Mouse (Mus musculus) inflammation-experienced regulatory T-cells, adult 6 months (primary cell): ENCODE data around the gene Car5a. TPM values are rescaled to one million over a fixed set of nuclear protein-coding genes. Genes with fewer than 3 reads are reported as not detected.
A peak's percentile ranks its signal among the peaks of the same experiment; 100 is the strongest.

Experiments used
- ATAC-seq: one replicate; pipeline ENCODE4 v1.8.0; 2017
- polyA plus RNA-seq, 3 experiments: library from polyadenylated mRNA; unstranded; fragments of 100-300 nt; shearing (Covaris generic); gene quantifications; one replicate each; pipeline ENCODE4 v1.2.1; 2017

The Car5a gene
- polyA plus RNA-seq, 3 experiments from 2014 or later, result not detected

DNA sequence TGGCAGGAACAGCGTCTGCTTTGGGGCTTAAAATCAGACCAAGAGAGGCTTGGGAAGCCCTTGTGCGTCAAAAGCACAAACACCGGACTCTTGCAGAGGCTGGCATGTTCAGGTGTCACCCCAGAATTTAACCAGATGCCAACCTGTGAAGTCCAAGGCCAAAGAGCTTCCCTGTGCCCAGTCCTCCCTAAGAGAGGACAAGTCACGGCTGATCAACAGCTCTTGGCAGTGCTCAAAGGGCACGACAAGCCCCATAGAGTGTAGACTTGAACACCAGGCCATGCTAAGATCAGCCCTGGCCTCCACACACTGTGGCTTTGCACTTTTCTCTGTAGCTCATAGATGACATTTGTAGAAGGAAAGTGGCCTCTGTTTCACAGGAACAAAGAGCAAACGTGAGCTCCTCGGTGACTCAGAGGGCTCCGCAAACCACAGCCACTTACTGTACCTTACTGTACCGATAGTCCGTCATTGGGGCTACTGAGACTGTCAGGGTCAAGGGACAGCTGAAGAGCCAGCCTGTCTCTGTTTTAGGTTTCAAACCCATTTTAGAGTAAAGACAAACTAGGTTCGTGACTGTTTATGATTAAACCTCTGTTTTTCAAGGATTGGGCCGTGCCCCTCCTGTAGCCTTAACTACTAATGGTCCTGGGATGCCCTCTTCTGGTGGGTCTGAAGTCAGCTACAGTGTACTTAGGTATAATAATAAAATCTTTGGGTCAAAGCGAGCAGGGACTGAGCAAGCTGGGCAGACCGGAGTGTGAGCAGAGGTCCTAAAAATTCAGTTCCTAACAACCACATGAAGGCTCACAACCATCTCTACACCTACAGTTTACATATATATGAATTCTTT is 11.8 kb downstream of the Car5a start:
- no peak for ATAC-seq

DNA sequence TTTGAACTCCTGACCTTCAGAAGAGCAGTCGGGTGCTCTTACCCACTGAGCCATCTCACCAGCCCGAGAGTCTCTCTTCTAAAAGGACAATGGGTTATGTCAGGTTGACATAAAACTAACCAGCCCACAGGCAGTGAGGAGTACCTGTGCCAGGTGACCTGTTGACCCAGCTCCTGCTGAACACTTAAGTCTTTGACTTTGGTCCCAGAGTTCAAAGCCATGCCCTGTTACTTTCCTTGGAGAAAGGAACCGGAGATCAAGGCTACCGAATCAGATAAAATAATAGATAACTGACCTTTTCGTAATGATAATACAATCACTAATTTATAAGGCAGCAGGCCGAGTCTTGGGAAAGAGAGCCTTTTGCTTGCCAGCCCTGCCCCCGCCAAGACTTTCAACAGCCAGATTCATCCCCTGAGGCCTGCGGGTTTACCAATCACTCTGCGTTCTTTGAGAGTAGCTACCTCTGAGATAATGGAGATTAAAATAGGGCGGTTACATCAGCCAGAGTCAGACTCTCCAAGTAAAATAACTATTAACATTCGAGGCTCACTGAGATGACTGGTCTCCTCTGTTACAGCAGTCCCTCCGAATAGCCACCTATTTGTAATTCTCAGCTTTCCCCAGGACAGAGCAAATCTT is 12.6 kb downstream of the Car5a start:
- no peak for ATAC-seq

DNA sequence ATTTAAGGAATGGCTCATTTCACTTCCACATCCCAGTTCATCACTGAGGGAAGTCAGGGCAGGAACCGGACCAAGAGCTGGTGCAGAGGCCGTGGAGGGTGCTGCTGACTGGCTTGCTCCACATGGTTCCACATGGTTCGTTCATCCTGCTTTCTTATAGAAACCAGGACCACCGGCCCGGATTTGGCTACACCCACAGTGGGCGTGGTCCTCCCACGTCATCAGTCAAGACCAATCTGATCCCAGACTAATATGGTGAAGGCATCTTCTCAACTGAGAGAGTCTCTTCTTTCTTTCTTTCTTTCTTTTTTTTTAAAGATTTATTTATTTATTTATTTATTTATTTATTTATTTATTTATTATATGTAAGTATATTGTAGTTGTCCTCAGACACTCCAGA is 13.1 kb downstream of the Car5a start:
- ATAC-seq, result no peak

DNA sequence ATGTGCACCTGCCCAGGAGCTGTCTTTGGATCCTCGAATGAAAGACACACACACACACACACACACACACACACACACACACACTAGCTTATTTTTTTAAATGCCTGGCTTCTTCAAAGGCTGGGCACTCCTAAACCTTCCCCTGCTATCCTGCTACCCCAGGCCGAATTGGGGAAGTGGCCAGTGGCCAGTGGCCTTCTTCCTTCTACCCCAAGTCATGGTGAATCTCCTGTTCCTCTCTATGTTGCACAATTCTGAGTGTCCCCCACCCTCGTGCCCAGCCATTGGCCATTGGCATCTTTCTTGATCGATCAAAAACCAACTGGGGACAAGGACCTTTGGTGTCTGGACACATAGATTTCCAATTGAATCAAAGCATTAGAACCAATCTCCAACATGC is 14.7 kb downstream of the Car5a start:
- no peak for ATAC-seq

DNA sequence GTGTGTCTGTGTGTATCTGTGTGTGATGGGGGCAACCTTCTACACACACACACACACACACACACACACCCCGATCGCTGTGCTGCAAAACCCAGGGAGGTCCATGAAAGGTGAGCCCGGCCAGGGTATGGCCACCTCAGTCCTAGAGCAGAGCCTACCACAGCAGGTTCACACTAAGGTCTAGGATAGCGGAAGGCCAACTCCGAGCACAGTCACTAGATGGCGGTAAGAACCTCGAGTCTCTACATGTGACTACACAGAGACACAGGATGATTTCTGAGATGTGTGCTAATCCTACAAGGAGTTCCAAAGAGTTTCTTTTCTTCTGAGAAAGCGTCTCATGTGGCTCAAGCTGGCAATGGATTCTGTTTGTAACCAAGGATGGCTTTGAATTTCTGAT is 17.4 kb downstream of the Car5a start:
- peak; percentile 50 for ATAC-seq

DNA sequence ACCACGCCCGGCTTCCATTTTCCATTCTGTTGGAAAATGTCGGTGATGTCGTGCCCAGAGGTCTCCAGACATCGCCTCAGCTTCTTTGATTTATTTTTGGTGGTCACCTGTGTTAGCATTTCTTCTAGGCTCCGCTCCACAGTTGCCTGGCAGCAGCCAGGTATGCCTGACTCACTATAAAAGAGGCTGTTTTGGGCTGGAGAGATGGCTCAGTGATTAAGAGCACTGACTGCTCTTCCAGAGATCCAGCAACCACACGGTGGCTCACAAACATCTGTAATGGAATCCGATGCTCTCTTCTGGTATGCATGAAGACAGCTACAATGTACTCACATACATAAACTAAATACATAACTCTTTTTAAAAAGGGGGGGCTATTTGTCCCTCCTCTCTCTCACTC is 18.4 kb downstream of the Car5a start:
- no peak for ATAC-seq

DNA sequence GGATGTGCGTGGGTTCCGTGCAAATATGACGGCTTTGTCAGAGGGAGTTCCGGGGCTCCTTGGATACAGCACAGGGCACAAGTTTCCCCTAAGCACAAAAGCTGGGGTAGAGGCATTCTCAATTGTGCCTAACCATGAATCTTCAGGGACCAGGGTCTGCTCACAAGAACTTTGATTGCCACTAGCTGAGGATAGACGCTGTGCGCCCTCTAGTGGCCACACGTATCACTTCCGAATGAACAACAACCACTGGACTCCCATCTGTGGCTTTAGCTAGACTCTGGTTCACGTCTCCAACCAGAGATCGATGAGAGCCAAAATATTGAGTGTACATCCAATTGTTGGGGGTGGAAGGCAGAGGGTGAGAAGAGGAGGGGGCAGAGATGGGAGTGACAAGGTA is 19.1 kb downstream of the Car5a start:
- peak; percentile 50 for ATAC-seq

DNA sequence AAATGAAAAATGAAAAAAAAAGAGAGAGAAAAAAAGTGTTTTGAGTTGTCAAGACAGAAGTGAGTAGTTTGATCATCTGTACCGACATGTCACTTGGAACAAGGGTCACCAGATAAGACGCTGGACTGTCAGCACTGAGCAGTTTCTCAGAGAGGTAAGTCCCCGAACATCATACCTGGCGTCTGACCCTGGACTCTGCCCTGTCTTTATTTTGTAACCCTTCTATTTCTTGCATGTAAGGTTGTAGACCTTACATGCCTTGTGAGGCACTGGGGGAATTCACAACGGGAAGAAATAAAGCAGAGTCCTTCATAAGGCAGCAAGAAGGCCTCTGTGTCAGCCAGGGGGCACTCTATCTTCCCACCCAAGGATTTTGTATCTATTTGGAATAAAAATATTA is 20.0 kb downstream of the Car5a start:
- ATAC-seq, result no peak

DNA sequence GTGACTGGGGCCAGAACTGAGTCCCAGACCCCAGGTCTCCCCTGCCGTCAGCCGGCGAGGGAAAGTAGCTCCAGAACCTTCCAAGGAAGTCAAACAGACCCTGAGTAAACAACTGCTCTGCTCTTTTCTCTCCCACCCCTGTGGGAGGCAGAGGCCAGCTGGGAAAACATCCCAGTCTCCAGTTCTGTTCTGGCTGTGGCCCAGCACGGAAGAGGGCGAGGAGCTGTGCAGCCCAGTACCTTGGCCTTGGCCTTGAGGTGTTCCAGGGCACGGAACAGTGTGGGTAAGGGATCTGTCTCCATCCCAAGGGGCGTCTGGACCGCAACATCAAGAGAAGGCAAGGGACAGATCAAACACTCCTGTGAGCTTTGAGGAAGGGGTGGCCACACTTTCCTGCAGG is 22.6 kb downstream of the Car5a start:
- ATAC-seq, result no peak

DNA sequence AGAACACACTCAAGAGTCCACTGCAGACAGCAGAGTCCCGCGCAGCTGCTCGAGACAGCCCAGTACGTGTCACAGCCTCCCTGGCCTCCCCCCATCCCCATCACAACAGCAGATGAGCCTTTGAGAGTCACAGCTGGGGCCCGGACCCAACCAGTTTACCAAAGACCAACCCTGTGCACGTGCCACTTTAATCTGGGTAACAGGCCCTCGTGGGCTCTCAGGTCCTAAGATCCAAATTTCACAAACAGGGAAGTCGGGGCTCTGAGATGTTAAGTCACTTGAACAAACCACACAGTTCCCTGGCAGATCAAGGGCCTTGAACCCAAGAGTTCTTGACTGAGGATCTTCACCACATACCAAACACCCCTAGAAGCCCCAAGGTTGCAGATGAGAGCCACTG is 23.1 kb downstream of the Car5a start:
- ATAC-seq, result no peak

DNA sequence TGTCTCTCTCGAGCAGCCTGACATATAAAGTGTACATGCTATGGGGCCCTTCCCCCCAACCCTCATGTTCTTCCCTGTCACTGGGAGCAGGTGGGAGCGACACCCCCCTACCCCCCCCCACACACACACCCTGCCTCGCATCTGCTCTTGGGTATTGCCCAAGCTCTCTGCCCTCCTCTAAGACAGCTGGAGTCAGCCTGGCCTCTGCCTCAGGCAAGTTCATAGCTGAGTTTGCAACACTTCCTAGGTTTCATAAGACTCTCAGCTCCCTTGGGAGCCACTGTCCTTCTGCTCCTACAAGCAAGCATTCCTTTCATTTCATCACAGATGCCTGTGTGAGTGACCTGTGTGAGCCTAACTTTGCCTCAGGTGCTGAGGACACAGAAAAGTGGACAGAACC is 25.0 kb downstream of the Car5a start:
- ATAC-seq, result no peak

DNA sequence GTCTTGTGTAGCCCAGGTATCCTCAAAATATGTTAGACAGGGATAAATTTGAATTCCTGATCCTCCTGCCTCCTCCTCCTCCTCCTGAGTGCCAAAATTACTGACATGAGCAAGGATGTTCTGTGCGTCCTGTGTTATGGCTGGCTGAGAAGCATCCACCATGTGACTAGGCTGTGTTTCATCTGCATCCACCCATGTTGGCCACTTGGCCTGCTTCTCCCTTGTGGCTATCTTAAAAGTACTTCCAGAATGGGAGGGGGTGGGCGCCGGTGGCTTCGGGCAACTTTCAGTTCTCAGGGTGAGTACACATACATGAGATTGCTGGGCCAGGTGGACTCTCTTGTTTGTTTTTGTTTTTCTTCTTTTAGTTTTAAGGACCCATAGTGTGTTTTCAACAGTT is 25.5 kb downstream of the Car5a start:
- ATAC-seq, result no peak

DNA sequence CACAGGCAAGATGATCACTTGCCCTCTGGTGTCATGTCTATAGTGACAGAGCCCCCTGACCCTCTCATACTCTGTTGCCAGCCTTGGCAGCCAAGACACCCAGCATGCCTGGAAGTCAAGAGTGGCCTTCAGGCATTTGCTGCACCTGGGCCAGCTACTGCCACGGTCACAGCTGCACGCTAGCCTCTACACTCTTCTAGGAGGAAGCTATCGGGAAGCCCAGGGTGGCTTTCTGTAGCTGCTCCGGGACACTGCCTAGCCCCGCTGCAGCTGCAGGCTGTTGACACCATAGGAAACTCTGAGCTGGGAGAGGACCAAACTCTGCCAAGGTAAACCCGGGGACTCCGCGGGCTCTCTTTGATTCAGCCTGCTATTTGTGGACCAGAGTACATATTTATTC is 31.3 kb downstream of the Car5a start:
- no peak for ATAC-seq

DNA sequence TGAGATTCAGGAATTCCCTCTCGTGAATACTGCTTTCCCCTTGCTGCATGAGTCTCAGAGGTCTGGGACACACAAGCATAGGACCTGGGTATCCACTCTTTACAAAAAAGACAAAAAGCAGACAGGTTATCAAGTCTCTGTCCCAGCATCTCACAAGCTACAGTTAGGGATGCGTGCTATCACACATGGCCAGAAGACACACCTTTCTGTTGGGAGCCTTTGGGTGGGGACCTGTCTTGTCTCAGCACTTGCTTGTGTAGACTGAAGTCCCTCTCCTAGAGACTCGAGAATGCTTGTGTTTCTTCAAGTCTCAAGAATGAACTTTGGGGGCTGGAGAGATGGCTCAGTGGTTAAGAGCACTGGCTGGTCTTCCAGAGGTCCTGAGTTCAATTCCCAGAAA is 31.9 kb downstream of the Car5a start:
- ATAC-seq, result no peak

DNA sequence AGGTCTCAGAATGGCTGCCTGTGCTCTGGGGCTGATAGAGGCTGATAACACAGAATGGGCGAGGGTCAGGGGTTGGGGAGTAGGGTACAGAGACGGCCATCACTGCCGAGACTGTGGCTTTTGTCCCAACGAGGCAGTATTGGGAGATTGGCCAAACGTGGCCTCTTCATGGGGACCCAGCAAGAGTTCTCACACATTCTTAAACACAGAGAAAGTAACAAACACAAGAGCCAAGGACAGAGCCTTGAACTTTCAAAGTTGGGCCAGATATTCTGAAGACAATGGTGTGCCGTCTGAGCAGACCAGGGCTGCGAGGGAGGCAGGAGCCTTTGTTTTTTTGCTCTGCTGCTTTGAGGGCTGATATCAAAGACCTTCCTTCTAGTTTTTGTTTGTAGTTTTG is 32.7 kb downstream of the Car5a start:
- no peak for ATAC-seq

DNA sequence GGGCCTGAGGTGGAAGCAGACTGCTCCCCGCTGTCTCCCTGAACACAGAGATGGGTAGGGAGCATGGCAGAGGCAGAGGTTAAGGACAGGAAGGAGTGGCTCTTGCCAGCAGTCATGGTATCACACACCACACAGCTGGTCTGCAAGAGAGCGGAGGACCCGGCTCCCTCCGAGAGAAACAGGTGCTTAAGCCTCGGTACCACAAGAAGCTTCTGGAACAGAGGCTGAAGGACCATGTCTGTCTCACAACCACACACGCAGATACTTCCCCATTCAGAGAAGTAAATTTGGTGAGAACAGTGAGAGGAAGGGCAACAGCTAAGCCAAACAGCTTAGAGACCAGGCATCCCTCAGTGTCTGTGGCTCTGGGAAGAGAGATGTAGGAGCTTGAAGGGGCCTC is 33.3 kb downstream of the Car5a start:
- no peak for ATAC-seq

DNA sequence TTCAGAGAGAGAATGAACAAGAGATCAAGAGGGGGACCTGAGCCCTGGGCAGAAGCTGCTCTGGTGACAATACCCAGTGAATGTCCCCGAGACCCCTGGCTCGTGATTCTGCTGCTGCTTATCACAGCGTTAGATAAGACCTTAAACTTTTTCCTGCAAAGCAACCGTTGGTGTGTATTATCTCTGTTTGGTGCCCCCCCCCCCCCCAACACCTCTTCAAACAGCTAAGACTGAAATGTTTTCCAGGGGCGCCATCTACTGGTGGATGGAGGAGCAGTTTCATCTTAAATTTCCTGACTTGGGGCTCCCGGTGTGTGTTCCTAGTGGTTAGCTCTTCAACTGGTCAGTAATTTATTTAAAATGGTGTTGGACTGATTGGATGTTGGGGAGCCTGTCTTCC is 35.0 kb downstream of the Car5a start:
- ATAC-seq, result peak; percentile 8

DNA sequence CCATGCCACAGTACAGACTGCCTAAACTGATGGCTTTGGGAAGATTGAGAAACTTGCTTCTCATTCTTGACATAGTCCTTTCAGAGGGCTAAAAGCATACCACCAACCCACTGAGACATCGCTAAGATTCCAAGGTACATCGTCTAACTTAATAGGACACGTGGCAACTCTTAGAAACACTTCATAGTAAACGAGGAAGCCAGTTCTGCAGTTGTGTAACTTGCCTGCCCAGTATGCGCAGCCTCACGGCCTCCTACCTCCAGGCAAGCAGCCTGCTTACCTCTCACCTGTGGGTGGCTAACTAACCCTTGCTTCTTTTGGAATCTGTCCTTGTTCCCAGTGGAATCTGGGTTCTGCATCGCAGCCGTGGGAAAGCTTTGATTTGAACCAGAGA is 35.6 kb downstream of the Car5a start:
- no peak for ATAC-seq

DNA sequence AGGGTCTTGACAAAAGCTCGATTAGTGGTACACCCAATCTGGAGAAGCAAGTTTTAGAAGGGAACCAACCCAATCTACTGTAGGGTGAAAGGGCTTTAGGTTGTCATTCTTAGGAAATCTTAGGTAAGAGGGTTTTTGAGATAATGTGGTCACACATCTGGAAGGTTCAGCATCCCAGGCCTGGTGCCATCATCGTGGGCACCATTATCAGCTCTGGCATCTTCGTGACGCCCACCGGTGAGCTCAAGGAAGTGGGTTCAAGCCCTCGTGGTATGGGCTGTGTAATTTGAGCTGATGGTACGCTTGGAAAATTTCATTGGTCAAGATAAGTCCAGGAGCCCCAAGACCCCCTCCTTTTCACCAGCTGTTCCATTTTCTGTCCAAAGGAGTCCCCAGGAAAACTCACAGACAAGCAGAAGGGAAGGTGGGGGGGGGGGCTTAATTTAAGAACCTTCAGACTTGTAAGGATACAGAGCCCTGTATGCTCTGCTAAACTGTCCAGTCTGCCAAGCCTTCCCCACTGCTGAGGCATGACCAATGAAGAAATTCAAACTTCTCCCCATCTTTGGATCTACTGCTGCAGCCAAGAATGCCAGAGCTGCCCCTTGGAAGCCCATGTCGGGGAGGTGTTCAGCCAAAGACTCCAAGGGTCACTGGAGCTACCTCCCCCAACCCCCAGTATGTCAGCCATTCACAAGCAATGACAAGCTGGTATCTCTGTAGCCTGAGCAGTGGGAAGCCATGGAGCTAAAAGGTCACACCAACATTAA is 36.1 kb downstream of the Car5a start:
- ATAC-seq, result no peak

DNA sequence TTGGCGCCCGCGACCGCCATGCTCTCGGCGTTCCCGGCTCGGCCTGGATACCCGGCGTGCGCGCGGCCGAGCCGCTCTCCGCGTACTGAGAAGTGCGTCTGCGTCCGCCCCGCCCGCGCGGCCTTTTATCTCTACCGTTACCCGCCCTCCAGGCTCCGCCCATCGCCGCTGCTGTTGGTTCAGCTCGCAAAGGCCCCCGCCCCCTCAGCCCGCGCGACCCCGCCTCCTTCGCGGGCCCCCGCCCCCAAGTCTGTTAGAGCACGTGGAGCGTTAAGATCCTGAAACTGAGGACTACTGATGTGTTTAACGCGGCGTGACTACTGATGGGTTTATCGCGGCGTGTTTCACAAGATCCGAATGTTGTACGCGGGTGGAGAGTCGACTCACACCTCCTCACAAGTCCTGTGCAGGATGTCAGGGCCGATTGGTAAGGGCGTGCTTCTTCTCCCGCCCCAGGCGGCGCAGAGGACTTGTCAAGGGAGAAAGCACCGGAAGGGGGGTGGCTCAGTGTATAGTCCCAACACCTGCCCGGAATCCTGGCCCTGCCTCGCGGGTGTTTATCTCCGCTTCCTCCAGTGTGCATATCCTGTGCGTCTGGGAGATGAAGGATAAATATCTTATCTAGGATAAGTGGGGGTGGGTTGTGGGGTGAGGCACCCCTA is 37.0 kb downstream of the Car5a start, which contains the start of gene Slc7a5:
TSS of gene Slc7a5 (minus strand) at position 108 of the 662 bp plus-strand sequence.
- ATAC-seq, result peak; percentile 82

DNA sequence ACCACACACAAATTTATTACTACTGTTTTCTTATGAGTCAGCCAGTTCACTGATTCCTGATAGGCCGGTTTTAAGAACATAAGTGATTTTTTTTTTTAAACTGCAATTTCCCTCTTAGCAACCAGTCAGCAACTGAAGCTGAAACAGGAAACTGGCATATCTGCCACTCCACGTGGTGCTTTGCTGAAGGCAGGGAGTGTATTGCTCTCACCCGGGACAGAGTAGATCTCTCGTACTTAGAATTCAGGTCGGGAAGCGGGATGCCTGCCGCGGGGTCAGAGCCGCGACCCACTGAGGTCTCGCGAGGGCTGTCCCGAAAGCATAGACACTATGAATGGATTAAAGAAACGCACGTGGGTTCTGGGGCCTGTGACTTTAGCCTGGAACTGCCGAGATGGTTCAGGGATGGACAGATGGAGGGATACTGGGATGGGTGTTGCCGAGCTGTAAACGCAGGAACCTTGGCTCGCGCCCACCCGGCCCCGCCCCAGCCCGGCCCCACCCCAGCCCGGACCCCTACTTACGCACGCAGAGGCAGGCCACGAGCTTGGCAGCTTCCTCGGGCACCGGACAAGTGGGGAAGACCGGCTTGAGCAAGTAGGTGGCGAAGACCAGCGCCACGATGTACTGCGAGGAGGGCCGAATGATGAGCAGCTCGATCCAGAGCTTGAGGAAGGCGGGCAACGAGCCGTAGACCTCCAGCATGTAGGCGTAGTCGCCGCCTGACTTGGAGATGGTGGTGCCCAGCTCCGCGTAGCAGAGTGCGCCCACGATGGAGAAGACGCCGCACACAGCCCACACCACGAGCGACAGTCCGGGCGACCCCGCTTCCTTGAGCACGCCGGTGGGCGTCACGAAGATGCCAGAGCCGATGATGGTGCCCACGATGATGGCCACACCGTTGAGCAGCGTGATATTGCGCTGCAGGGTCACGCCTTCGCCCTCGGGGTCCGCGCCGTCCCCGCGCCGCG is 37.9 kb downstream of the Car5a start:
- peak; percentile 51 for ATAC-seq

DNA sequence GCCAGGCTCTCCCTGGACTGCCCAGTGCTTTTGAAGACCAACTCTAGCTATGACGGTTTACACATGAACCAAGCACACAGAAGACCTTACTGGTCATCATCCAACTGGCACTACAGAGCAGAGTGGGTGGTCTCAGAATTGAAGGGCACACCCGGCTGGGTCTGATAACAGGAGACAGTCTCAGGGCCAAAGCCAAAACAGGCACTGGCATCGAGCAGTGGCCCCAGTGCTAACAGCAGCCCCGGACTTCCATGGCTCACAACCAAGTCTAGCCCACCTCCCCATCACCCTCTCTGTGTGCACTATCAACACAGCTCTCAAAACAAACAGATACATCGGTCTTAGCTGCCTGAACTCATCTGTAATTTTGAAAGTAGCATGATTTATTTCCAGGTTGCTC is 38.8 kb downstream of the Car5a start:
- ATAC-seq, result no peak
